Mouse (Mus musculus) mouse embryonic stem cell (cell line): ENCODE results near the gene Plcl2.
"Not testable (repeated sequence)": the region's sequence is repeated elsewhere in the genome, so short reads cannot be mapped to it uniquely, and the experiment has no call there.

ENCODE experiments used
- in situ Hi-C, 2 experiments: fragments of 300-500 bp; cut with MboI; formaldehyde crosslinking; loops; 1 replicate in 1 of 2; 3 replicates in 1 of 2; pipeline ENCODE4 v1.14.3; 2019 to 2020; ENCODE audit warnings: low sequenced_read_pairs in 2 of 2, low pct_unique_long_range_greater_than_20kb in 1 of 2, mixed read lengths in 1 of 2; ENCODE audit not compliant: unreplicated experiment in 1 of 2

Gene Plcl2

DNA sequence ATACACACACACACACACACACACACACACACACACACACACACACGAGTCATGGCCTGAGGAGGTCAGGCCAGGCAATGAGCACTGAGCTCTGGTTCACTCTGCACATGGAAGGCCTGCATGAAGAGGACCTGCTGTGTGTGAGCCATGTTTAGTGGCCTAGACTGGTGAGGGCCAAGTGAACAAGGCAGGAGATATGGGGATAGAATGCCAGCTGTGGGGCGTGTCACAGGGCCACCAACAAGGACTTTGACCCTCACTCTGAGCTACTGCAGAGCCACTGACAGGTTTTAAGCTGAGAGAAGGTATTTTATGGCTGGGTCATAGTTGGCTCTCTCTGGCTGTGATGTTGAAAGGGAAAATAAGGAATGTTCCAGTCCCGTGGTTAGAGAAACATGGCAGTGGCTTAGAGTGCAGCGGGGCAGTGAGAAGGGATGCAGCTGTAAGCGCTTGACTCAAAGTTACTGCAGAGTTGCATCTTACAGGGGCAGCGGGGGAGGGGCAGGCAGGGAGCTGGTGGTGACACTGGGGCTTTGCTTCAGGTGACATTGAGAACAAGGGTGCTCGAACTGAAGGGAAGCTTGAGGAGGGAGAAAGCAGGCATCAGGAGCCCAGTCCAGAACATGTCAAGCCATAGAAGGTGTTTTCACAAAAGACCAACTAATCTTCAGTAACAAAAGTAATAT is 175.9 kb downstream of the Plcl2 start:
- in situ Hi-C loops: no loop called here

DNA sequence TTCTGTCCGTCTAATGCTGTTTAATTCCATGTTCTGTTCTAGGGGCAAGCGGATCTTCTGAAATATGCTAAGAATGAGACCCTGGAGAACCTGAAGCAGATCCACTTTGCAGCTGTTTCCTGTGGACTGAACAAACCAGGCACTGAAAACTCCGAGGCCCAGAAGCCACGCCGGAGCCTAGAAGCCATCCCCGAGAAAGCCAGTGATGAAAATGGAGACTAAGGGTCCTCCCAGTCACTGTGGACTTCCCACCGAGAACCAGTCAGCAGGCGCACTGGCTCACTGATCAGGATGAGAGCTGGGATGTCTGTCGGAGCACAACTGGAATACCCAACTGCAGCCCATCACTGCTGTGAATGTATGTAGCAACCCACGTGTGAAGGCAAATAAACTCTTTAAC is 178.5 kb downstream of the Plcl2 start:
- in situ Hi-C loops: no loop called here

DNA sequence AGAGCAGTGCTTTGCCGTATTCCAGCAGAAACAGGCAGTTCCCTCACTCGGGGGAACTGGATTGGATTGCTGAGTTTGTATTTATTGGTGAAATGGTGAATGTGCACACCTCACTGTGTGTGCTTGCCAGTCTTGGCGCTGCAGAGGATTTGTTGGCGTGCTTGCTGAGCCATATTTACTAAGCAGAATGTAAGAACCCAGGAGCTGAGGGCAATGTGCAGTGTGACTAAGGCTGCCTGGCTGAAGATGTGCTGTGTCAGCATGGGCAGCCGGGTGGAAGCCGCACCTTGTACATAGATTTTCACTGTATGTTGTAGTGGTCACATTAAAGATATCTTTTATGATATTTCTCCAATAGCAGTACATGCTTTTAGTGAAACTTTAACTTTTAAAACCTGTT is 178.9 kb downstream of the Plcl2 start:
- in situ Hi-C loops: no loop called here

- in situ Hi-C loops: not testable (repeated sequence)
Measured at GRCm38 (mm10) chr17:50698410-50698809, 189.2 kb downstream of the Plcl2 start.

DNA sequence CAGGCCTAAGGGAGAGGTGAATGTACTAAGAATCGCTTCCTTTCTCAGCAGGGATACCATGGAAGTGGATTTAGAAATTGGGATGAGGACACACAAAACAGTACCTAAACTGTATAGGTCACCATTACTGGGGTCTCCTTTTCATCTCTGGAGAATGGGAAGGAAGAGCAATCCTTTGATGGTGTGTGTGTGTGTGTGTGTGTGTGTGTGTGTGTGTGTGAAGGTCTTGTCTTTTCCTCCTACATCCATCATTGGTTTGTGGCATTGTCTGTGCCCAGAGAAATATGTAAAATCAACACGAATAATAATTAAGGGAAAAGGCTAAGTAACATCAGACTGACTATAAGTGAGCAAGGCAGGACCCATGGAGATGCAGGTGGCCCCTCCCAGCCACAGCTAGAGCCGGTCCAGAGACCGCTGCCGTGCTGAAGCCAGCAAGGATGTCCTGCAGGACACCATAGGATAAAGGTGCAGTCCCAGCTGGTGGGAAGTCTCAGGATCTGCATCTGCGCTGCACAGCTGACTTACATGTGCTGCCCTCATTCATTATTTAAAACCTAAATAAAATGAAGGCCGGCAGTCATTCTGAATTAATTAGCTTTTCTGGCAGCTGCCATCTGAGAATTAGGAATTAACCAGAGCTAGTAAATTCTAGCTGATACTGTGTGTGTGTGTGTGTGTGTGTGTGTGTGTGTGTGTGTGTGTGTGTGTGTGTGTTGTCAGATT is 201.5 kb downstream of the Plcl2 start:
- in situ Hi-C loops: no loop called here

GRCm38 (mm10) chr17:50717586-50717985 is 208.4 kb downstream of the Plcl2 start:
- in situ Hi-C loops: no loop called here

GRCm38 (mm10) chr17:50724376-50724775 is 215.2 kb downstream of the Plcl2 start:
- in situ Hi-C loops: no loop called here

DNA sequence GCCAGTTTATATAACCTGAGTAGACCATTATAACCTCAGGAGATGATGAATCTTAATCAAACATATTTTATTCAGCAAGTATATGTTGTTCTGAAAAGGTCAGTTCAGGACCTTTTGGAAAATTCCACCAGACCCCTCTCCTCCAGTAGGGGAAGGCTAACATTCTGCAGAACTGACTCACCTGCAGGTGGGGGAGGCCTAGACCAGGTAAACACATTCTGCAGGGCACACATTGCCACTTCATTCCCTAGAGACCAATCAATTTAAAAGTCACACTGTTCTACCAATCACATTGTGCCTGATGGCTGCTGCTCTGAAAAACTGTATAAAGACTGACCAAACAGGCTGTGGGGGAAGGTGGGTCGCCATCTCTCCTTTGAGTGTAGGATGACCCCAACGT is 217.1 kb downstream of the Plcl2 start:
- in situ Hi-C loops: no loop called here

- in situ Hi-C loops: no loop called here
Measured at GRCm38 (mm10) chr17:50729031-50729430, 219.8 kb downstream of the Plcl2 start.

DNA sequence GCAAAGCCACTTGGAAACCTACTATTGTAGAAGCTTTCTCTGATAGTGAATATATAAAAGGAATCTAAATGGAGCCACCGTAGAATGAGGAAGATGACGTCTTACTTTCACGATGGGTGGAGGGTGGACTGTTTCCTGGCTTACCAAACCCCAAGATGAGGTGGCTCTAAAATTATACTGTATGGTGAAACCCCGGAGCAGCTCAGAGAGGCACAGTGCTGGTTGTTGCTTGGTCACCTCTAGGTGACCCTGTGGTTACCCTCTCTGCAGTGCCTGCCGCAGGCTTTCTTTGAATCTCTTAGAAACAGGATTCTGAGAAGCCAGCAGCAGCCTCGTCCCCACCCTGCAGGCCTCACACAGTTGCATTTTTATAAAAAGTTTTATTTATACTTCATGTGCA is 220.4 kb downstream of the Plcl2 start:
- in situ Hi-C loops: no loop called here

- in situ Hi-C loops: no loop called here
Measured at GRCm38 (mm10) chr17:50730896-50731295, 221.7 kb downstream of the Plcl2 start.

DNA sequence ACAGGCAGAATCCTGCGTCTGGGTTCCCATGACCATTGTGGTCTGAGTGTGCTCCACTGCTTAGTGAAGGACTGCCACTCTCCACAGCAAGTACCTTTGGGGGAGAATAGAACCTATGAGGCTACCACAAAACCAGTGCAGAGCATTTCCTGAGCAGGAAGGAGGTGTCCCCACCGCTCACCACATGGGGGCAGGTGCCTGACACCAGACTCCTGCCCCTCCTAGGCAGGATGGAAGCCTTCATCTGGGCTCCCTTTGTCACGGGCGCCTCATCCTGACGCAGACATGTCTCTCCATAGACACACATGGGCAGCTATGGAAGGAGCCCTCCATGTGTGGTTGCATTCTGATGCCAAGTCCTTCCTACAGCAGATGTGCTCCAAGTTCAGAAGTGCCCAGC is 222.7 kb downstream of the Plcl2 start:
- in situ Hi-C loops: no loop called here

GRCm38 (mm10) chr17:50733390-50733789 is 224.2 kb downstream of the Plcl2 start:
- in situ Hi-C loops: no loop called here

DNA sequence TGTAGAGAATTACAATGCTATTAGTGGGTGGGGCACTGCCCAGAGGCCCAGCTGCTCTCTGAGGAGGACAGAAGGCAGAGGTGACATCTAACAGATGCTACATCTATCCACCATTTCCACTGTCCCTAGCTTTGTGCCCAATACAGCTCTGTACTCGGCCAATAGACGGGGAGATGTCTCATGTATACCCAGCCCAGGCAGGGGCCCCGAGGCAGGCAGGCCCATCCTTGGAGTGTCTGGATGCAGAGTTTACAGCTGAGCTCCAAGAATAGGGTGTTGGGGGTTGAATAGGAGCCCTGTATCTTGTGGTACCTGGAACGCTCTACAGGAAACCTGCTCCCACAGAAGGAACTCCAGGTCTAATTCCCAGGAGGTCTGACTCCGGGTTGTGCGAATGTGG is 225.6 kb downstream of the Plcl2 start:
- in situ Hi-C loops: no loop called here

DNA sequence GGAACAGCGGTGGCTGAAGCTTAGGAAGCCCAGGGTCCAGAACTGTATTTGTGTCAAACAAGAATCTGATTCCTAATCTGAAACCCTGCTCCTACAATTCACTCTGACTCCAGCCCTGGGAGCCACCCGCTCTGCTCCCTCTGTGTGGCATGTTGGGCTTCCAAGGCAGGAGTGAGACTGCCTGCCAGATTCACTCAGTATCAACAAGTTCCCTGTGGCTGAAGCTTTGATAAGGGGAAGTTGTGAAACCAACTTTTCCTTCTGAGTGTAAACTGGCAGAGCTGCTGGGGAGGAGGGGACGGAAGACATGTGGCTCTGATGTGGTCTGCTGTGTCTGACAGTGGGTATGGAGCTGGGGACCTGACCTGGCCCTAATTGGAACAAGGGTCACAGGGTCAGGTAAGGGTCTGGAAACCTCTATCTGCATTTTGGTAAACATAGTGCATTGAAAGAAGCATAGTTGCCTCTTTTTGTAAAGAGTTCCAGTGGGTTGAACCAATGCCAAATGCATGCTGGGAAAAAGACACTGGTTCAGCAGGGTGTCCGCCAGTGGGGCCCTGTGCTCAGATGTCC is 226.3 kb downstream of the Plcl2 start:
- in situ Hi-C loops: no loop called here

DNA sequence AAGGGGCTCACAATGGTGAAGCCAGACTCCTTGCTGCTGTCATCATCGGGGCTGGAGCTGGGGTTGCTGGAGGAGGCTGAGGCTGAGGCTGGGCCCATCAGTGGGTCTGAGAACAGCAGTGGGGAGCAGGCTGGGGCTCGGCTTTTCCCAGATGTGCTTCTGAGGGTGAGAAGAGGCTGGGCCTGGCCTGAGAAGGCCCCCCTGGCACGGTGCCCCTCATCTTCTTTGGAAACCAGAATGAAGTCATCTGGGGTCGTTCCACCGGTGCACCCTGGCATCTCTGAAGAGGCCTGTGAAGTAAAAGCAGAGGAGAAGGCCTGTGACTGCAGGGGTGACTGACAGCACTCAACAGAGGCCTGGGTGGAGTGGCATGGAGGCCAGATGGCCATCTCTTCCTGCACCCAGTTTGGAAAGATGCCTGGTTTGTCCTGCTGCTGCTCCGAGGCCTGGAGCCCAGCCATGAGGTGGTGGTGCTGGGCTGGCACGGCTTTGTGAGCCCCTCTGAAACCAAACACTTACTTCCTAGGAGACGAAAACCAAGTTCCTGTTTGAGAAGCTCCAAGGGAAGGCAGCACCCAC is 226.8 kb downstream of the Plcl2 start:
- in situ Hi-C loops: no loop called here

- in situ Hi-C loops: no loop called here
Measured at GRCm38 (mm10) chr17:50737068-50737467, 227.9 kb downstream of the Plcl2 start.
